Mouse (Mus musculus) C2C12 (cell line): ENCODE measurements around the gene Kifc3. TPM values are rescaled to one million over a fixed set of nuclear protein-coding genes. Genes with fewer than 3 reads are reported as not detected.

ENCODE experiments used
- H3K27me3 ChIP-seq: one replicate; pipeline ENCODE4 v1.6.1; 2011; ENCODE audit not compliant: control insufficient read depth, insufficient read depth, insufficient read length
- H3K36me3 ChIP-seq: one replicate; pipeline ENCODE4 v1.6.1; 2011; ENCODE audit not compliant: control insufficient read depth, insufficient read depth
- H3K4me3 ChIP-seq: one replicate; pipeline ENCODE4 v1.5.1; 2011; ENCODE audit warnings: mild to moderate bottlenecking, control low read depth; ENCODE audit not compliant: poor library complexity, insufficient read depth, severe bottlenecking
- H3K79me2 ChIP-seq: one replicate; pipeline ENCODE4 v1.6.1; 2011; ENCODE audit not compliant: control insufficient read depth, insufficient read depth
- H3K79me3 ChIP-seq: one replicate; pipeline ENCODE4 v1.6.1; 2011; ENCODE audit warnings: low read depth, control low read depth
- H3ac ChIP-seq: one replicate; pipeline ENCODE3; 2011; ENCODE audit warnings: low read depth; ENCODE audit not compliant: control insufficient read depth, insufficient read length
- CEBPB ChIP-seq: IDR thresholded peaks from one replicate; pipeline ENCODE4 v1.6.1; 2011; ENCODE audit warnings: low read depth, mild to moderate bottlenecking, control low read depth, moderate library complexity
- CTCF ChIP-seq: IDR thresholded peaks from one replicate; pipeline ENCODE4 v1.5.1; 2011; ENCODE audit not compliant: control insufficient read depth, insufficient read depth, insufficient read length
- FOSL1 ChIP-seq: IDR thresholded peaks from one replicate; pipeline ENCODE4 v1.8.0; 2011; ENCODE audit warnings: mild to moderate bottlenecking, low read length; ENCODE audit not compliant: poor library complexity, insufficient read depth, severe bottlenecking
- MAX ChIP-seq: IDR thresholded peaks from one replicate; pipeline ENCODE4 v1.6.1; 2011; ENCODE audit warnings: mild to moderate bottlenecking, control low read depth
- MYOD1 ChIP-seq: IDR thresholded peaks from one replicate; pipeline ENCODE4 v1.6.1; 2011; ENCODE audit warnings: low read depth; ENCODE audit not compliant: control insufficient read depth, insufficient read length
- MYOG ChIP-seq: IDR thresholded peaks from one replicate; pipeline ENCODE4 v1.6.1; 2011; ENCODE audit not compliant: control insufficient read depth, insufficient read length; ENCODE audit errors: extremely low read depth
- USF1 ChIP-seq: IDR thresholded peaks from one replicate; pipeline ENCODE4 v1.6.1; 2011; ENCODE audit warnings: low read depth, mild to moderate bottlenecking, control low read depth, moderate library complexity
- polyA plus RNA-seq: library from polyadenylated mRNA; unstranded; fragments of >200 nt; fragmentation: generic; extraction: Trizol; gene quantifications from one replicate; pipeline ENCODE4 v1.2.1, GENCODE M21; 2012; ENCODE audit warnings: missing spikeins

The Kifc3 gene
- polyA plus RNA-seq, 1 experiment, result 13.8 TPM

GRCm38 (mm10) chr8:95144631-95145015 lies 58.0 kb downstream of the Kifc3 start:
- TF ChIP-seq CEBPB (no peak), FOSL1 (no peak), MAX (no peak), MYOD1 (no peak), CTCF (no peak), USF1 (no peak), MYOG (no peak)
- Histone ChIP-seq H3K36me3 (no peaks in the 10 kb centered on the region), H3K27me3 (no peaks in the 10 kb centered on the region), H3K79me2 (no peaks in the 10 kb centered on the region), H3K4me3 (no peak overlapping the region), H3K79me3 (no peaks in the 10 kb centered on the region), H3ac (no peak overlapping the region)

- Histone ChIP-seq H3K79me2 (no peaks in the 10 kb centered on the region), H3K27me3 (no peaks in the 10 kb centered on the region), H3ac (no peak overlapping the region), H3K4me3 (no peak overlapping the region), H3K36me3 (no peaks in the 10 kb centered on the region), H3K79me3 (no peaks in the 10 kb centered on the region)
- TF ChIP-seq USF1, result no peak
Measured at GRCm38 (mm10) chr8:95143805-95144630, 58.6 kb downstream of the Kifc3 start.

- Histone ChIP-seq H3K27me3 (no peaks in the 10 kb centered on the region), H3K79me3 (no peaks in the 10 kb centered on the region), H3K79me2 (no peaks in the 10 kb centered on the region), H3K4me3 (no peak overlapping the region), H3ac (no peak overlapping the region), H3K36me3 (no peaks in the 10 kb centered on the region)
- no peak for TF ChIP-seq CEBPB
- TF ChIP-seq USF1, result no peak
- no peak for TF ChIP-seq CTCF
- TF ChIP-seq MYOD1, result no peak
- TF ChIP-seq MYOG, result no peak
Measured at GRCm38 (mm10) chr8:95142985-95143804, 59.4 kb downstream of the Kifc3 start.

GRCm38 (mm10) chr8:95142075-95142831 lies 60.4 kb downstream of the Kifc3 start:
- no peaks in the 10 kb centered on the region for H3K79me3 ChIP-seq
- no peaks in the 10 kb centered on the region for H3K27me3 ChIP-seq
- H3K4me3 ChIP-seq, result peak overlapping the region; percentile 43
- H3K36me3 ChIP-seq, result no peaks in the 10 kb centered on the region
- H3K79me2 ChIP-seq, result no peaks in the 10 kb centered on the region
- TF ChIP-seq FOSL1, result no peak
- no peak for TF ChIP-seq USF1
- TF ChIP-seq CTCF, result no peak
- TF ChIP-seq MAX, result no peak
- no peak for TF ChIP-seq MYOD1
- no peak for TF ChIP-seq MYOG
- no peak for TF ChIP-seq CEBPB
- peak overlapping the region; percentile 59 for H3ac ChIP-seq

DNA sequence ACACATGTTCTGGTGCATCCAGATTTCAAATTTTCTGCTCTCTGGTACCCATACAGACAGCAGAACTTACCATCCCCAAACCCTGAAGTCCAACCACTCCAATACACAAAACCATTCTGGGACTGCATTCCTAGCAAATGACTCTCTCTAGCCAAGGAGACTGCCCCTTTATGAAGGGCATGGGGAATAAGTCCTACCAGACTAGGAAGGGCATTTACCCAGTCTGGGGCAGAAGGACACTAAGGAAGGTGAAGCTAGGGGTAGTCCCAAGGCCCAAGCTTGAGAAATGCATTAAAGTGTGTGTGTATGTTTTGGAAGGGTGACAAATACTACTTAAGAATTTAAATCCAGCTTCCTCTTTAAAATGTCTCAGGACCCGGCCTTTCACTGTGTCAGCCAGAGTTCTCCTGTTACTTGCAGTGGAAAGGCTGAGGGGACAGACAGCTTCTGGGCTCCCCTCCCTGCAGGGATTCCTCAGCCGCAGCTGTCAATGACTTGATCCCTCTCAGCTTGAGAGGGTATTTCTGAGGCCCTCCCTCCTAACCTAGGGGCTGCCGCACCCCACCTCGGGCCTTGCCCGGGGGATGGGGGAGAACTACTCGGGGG lies 61.0 kb downstream of the Kifc3 start:
- Histone ChIP-seq H3ac (peak overlapping the region; percentile 59), H3K79me3 (no peaks in the 10 kb centered on the region), H3K27me3 (no peaks in the 10 kb centered on the region), H3K4me3 (peak overlapping the region; percentile 43), H3K79me2 (no peaks in the 10 kb centered on the region), H3K36me3 (no peaks in the 10 kb centered on the region)
- no peak for TF ChIP-seq FOSL1
